Mouse (Mus musculus) bone marrow macrophage, adult 2 months (primary cell): ENCODE data around the gene Atp9a. TPM values are rescaled to one million over a fixed set of nuclear protein-coding genes. Genes with fewer than 3 reads are reported as not detected.

Source experiments
- H3K27ac ChIP-seq: 2 replicates; pipeline ENCODE4 v1.5.1; 2012; ENCODE audit warnings: low read depth, low read length; ENCODE audit not compliant: insufficient read depth
- H3K4me1 ChIP-seq: 2 replicates; pipeline ENCODE4 v1.6.1; 2012; ENCODE audit warnings: low read length; ENCODE audit not compliant: control insufficient read depth, insufficient read depth
- H3K4me3 ChIP-seq: 2 replicates; pipeline ENCODE4 v1.5.1; 2012; ENCODE audit warnings: mild to moderate bottlenecking, low read length, moderate library complexity; ENCODE audit not compliant: insufficient read depth
- CTCF ChIP-seq: IDR thresholded peaks from 2 replicates; pipeline ENCODE4 v1.5.1; 2012; ENCODE audit warnings: low read depth, mild to moderate bottlenecking, low read length, moderate library complexity
- POLR2A ChIP-seq: IDR thresholded peaks from 2 replicates; pipeline ENCODE4 v1.6.1; 2012; ENCODE audit warnings: mild to moderate bottlenecking, low read depth, low read length, borderline replicate concordance
- polyA plus RNA-seq: library from polyadenylated mRNA; stranded (reverse); fragments of >200 nt; gene quantifications from 2 replicates; pipeline ENCODE4 v1.2.4, GENCODE M21; 2012; ENCODE audit not compliant: missing spikeins, insufficient read depth, insufficient read length

Gene Atp9a
- polyA plus RNA-seq, 1 experiment = 1.2 TPM

DNA sequence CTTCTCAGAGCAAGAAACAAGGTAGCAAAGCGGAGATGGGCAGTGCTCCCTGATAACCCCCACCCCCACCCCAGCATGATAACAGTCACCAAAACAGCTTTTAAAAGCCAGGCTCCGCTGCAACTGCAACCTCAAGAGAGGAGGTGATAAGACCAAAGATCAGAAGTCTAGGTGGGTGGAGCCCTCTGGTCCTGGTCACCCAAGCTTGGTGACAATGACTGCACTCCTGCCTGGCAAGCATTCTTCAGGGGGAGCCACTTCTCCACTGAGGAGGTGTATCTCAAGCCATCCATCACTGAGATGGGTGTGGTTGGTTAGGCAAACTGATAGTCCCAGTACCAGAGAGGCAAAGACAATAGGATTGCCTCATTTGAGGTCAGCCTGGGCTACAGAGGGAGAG is 151.1 kb downstream of the Atp9a start:
- H3K27ac ChIP-seq = no peak overlapping the region
- no peak for TF ChIP-seq POLR2A
- TF ChIP-seq CTCF = no peak
- H3K4me3 ChIP-seq = no peak overlapping the region
- H3K4me1 ChIP-seq = peaks cover 25% of the 10 kb centered on the region

DNA sequence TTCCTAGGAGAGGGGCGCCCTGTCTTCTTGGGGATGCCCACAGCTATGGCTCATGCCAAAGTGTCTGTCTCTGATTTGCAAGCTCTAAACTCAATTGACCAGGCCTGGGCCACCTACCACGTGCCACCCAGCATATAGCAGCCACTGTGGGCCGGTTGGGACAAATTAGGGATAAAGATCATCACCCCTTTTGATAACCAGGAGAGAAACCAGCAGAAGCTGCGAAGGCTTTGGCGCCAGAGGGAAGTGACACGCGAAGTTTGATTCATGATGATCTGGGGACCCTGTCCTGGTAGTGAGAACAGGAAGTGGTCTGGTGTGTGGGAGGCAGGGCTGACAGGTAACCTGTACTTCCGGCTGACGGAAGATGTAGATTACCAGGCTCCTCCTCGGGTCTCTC is 151.7 kb downstream of the Atp9a start:
- peaks cover 27% of the 10 kb centered on the region for H3K4me1 ChIP-seq
- TF ChIP-seq POLR2A = no peak
- TF ChIP-seq CTCF = no peak
- no peak overlapping the region for H3K27ac ChIP-seq
- H3K4me3 ChIP-seq = peak overlapping the region; percentile 88

DNA sequence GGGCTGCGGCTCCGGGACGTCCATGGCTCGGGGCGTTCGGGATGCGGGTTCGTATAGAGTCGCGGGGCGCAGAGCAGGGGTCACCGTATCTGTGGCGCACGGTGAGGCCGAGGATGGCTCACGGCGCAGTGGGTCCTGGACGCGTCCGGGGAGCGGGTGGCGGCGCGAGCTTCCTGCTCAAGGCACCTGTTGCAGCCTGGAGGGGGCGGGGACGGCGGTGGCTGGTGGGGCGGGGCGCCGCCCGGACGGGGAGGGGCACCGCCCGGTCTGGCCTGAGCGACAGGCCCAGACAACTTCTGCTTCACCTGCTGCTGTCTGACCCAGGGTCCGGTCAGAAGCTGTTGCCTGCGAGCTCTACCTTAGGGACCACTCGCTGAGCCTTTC is 152.0 kb downstream of the Atp9a start:
- peak overlapping the region; percentile 50 for H3K27ac ChIP-seq
- peaks cover 27% of the 10 kb centered on the region for H3K4me1 ChIP-seq
- no peak for TF ChIP-seq POLR2A
- TF ChIP-seq CTCF = no peak
- peak overlapping the region; percentile 88 for H3K4me3 ChIP-seq

DNA sequence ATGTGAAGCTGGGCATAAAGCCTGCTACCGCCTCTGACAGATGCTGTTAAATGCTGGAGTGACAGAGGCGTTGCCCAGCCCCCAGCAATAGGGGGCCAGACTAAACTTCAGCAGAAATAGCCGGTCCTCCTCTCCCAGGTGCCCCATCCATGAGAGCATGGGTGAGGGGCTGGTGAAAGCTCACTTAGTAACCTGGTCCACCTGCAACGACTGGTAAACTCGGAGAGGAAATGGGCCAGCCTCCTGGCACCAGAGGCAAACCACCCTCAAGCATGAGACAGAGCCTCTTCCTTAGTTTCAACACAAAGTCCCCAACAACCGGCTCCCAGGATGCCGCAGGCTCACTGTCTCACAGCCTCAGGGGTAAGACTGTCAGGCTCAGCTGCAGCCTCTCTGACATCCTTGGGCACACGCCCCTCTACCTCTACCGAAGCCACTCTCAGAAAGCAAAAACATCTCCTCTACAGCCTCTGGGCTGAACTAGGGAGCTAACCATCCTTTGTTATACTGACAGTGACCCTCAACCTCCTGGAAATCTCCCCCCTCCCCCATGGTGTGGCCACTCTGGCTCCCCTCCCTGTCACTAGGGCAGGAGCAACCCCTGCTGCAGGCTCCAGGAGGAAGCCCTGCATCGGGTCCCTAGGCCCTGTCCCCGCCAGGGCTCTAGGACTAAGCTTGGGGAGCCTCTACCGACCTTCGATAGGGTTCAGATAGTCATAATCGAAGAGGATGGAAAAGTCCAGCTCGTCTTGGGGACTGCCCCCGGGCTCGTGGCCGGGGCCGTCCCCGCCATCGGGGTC is 152.6 kb downstream of the Atp9a start:
- Histone ChIP-seq H3K4me1 (peaks cover 31% of the 10 kb centered on the region), H3K4me3 (peak overlapping the region; percentile 88), H3K27ac (peak overlapping the region; percentile 50)
- no peak for TF ChIP-seq CTCF

DNA sequence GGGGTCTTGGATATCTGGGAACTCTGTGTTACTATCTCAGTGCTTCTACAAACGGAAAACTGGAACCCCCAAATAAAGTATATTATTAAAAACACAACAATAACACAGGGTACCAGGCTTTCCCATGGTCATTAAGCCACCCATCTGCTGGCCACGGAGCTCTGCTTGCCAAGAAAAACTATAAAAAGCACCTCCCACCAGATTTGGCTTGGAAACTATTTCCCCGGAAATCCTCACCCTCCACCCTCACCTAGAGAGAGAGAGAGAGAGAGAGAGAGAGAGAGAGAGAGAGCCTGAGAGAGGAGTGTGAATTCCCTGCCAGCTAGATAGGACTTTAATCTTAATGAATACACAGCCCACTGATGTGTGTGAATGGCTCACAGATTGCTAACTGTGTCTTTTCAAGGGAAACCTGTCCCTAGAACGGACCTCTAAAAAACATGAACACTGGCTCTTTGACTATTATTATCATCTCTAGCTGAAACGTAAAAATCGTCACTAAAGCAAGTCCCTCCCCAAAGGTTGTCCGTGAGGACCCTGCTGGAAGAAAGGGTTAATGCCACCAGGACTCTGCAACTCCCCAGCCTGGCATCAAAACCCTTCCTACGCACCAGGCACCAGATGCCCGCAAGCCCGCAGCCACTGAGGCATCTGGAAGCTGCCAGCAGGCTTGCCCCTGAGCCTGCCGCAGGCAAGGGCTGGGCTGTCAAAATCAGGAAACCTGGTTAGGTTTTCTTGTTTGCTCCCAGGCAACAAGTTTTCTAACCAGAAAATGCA is 153.4 kb downstream of the Atp9a start:
- Histone ChIP-seq H3K4me3 (peak overlapping the region; percentile 88), H3K4me1 (peaks cover 39% of the 10 kb centered on the region), H3K27ac (no peak overlapping the region)
- no peak for TF ChIP-seq CTCF
- TF ChIP-seq POLR2A = no peak

DNA sequence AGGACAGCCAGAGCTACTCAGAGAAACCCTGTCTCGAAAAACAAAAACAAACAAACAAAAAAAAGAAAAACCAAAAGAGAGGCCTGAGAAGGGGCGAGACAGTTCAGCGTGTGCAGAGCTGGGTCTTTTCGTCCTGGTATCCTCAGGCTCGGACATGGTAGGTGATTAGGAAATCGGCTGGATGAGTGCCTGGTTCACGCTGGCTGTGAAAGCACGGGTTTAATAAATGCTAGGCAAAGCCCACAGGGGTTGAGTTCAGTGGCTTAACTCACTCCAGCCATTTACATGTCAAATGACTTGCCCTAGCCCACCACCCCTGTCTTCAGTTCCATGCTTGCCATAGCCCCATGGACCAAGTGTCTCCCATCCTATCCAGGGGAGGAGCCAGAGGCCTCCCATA is 155.1 kb downstream of the Atp9a start:
- no peak for TF ChIP-seq CTCF
- no peak for TF ChIP-seq POLR2A
- H3K4me1 ChIP-seq = peaks cover 53% of the 10 kb centered on the region
- H3K27ac ChIP-seq = no peak overlapping the region; the same call in 1 of the 2 replicates
- no peak overlapping the region for H3K4me3 ChIP-seq

DNA sequence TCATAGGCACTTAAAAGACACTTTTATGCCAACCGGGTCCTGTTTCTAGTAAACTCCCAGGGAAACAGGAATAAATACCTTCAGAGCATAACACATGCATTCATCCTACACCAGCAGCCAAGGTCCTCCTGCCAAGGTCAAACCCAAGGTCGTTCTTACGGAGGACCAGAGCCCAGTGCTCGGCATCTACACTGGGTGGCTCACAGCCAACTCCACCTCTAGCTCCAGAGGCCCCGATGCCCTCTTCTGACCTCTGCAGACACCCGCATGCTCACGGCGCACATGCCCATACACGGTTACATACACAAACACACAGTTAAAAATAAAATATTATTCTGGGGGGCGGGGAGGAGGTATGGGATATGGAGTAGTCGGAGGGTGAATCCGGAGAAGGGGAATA is 155.7 kb downstream of the Atp9a start:
- Histone ChIP-seq H3K4me3 (no peak overlapping the region), H3K27ac (no peak overlapping the region), H3K4me1 (peaks cover 60% of the 10 kb centered on the region)
- no peak for TF ChIP-seq CTCF
- TF ChIP-seq POLR2A = no peak

DNA sequence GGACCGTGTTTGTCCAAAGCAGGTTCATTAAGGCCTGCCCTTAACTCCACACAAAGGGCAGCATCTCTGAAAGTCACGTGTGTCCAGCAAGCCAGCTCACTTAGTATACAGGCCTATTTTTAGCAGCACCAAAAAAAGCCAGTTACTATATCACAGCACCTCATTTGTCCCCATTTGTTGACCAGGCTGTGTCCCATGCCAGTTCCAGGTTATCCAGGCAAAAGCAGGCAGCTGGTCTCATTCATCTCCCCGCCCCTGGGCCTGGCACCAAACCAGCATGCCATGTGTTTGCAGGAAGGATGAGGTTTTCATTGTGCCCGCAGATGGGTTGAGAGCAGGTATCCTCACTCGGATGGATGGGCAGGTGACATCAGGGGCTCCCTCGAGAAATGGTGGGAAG is 157.4 kb downstream of the Atp9a start:
- H3K4me3 ChIP-seq = no peak overlapping the region
- peaks cover 69% of the 10 kb centered on the region for H3K4me1 ChIP-seq
- no peak overlapping the region for H3K27ac ChIP-seq
- TF ChIP-seq CTCF = no peak
- no peak for TF ChIP-seq POLR2A

Other genes with a start within 250 kb of the Atp9a start
- gene Nfatc2, start 140.8 kb downstream of the Atp9a start, polyA plus RNA-seq = 49.4 and 61.9 TPM in 2 replicates
- gene Sall4, start 25.5 kb upstream of the Atp9a start, polyA plus RNA-seq = not detected in 2 replicates
- 7.4 and 9.9 TPM in 2 replicates for gene Zfp64, start 213.2 kb upstream of the Atp9a start, polyA plus RNA-seq